Mouse (Mus musculus): ENCODE measurements at regions not wholly inside any gene's neighbourhood (a gene's known extent, or its start where the extent isn't known, plus 50 kb on each side); places are given as distances from the start of the nearest gene placed in this dataset.

- Histone ChIP-seq H3K27me3 (ENCODE audit: control insufficient read depth, insufficient read depth, low read length) (no peaks in the 10 kb centered on the region), H3K9me3 (replicated peaks; ENCODE audit: control insufficient read depth, low read length) (no peaks in the 10 kb centered on the region), H3K27ac (replicated peaks; ENCODE audit: low read depth, low read length) (no peak overlapping the region), H3K9ac (replicated peaks; ENCODE audit: low read length) (no peak overlapping the region), H3K4me1 (ENCODE audit: control insufficient read depth, insufficient read depth, low read length) (no peaks in the 10 kb centered on the region), H3K4me2 (ENCODE audit: low read depth, low read length) (no peak overlapping the region), H3K4me3 (ENCODE audit: low read depth, low read length) (no peak overlapping the region), H3K36me3 (replicated peaks; ENCODE audit: control insufficient read depth, insufficient read depth, low read depth, low read length) (no peaks in the 10 kb centered on the region)
- 1% methylated on average over 6 of the region's 6 CpGs for WGBS
- ATAC-seq (replicated peaks; ENCODE audit: insufficient number of reproducible peaks, low FRiP score, low TSS enrichment, low read depth), result peak; percentile 73
- peak; percentile 85 for DNase-seq (ENCODE audit: low spot score)
Measured at GRCm38 (mm10) chr5:53355069-53355468, 88.2 kb downstream of the Smim20 start.

- no peak overlapping the region for H3K9ac ChIP-seq (replicated peaks; ENCODE audit: low read length)
- no peak for ATAC-seq (replicated peaks; ENCODE audit: insufficient number of reproducible peaks, low FRiP score, low TSS enrichment, low read depth)
Measured at GRCm38 (mm10) chr5:53357086-53357608, 90.3 kb downstream of the Smim20 start.

GRCm38 (mm10) chr5:53358181-53358580 lies 91.3 kb downstream of the Smim20 start:
- Histone ChIP-seq H3K4me2 (ENCODE audit: low read depth, low read length) (no peak overlapping the region), H3K27me3 (ENCODE audit: control insufficient read depth, insufficient read depth, low read length) (no peaks in the 10 kb centered on the region), H3K27ac (replicated peaks; ENCODE audit: low read depth, low read length) (no peak overlapping the region), H3K4me3 (ENCODE audit: low read depth, low read length) (no peak overlapping the region), H3K36me3 (replicated peaks; ENCODE audit: control insufficient read depth, insufficient read depth, low read depth, low read length) (no peaks in the 10 kb centered on the region), H3K4me1 (ENCODE audit: control insufficient read depth, insufficient read depth, low read length) (no peaks in the 10 kb centered on the region), H3K9me3 (replicated peaks; ENCODE audit: control insufficient read depth, low read length) (no peaks in the 10 kb centered on the region), H3K9ac (replicated peaks; ENCODE audit: low read length) (no peak overlapping the region)
- ATAC-seq (replicated peaks; ENCODE audit: insufficient number of reproducible peaks, low FRiP score, low TSS enrichment, low read depth) (no peak), DNase-seq (ENCODE audit: low spot score) (no peak)
- WGBS, result 46% methylated on average over 4 of the region's 4 CpGs

More at GRCm38 (mm10) chr5:53357086-53357608, 90.3 kb downstream of the Smim20 start:
- no peaks in the 10 kb centered on the region for H3K27me3 ChIP-seq (ENCODE audit: control insufficient read depth, insufficient read depth, low read length)
- no peaks in the 10 kb centered on the region for H3K36me3 ChIP-seq (replicated peaks; ENCODE audit: control insufficient read depth, insufficient read depth, low read depth, low read length)
- no peak overlapping the region for H3K27ac ChIP-seq (replicated peaks; ENCODE audit: low read depth, low read length)
- no peak overlapping the region for H3K4me2 ChIP-seq (ENCODE audit: low read depth, low read length)
- no peak for DNase-seq (ENCODE audit: low spot score)
- H3K4me3 ChIP-seq (ENCODE audit: low read depth, low read length), result no peak overlapping the region
- no peaks in the 10 kb centered on the region for H3K9me3 ChIP-seq (replicated peaks; ENCODE audit: control insufficient read depth, low read length)
- 46% methylated on average over 7 of the region's 7 CpGs for WGBS
- H3K4me1 ChIP-seq (ENCODE audit: control insufficient read depth, insufficient read depth, low read length), result no peaks in the 10 kb centered on the region

- ATAC-seq (replicated peaks; ENCODE audit: insufficient number of reproducible peaks, low FRiP score, low TSS enrichment, low read depth), result no peak
- Histone ChIP-seq H3K36me3 (replicated peaks; ENCODE audit: control insufficient read depth, insufficient read depth, low read depth, low read length) (no peaks in the 10 kb centered on the region), H3K4me2 (ENCODE audit: low read depth, low read length) (no peak overlapping the region), H3K9ac (replicated peaks; ENCODE audit: low read length) (no peak overlapping the region), H3K4me1 (ENCODE audit: control insufficient read depth, insufficient read depth, low read length) (no peaks in the 10 kb centered on the region), H3K27me3 (ENCODE audit: control insufficient read depth, insufficient read depth, low read length) (no peaks in the 10 kb centered on the region), H3K9me3 (replicated peaks; ENCODE audit: control insufficient read depth, low read length) (no peaks in the 10 kb centered on the region), H3K4me3 (ENCODE audit: low read depth, low read length) (no peak overlapping the region), H3K27ac (replicated peaks; ENCODE audit: low read depth, low read length) (no peak overlapping the region)
- no peak for DNase-seq (ENCODE audit: low spot score)
- WGBS, result 84% methylated on average over 12 of the region's 12 CpGs
Measured at GRCm38 (mm10) chr5:53359887-53360286, 93.0 kb downstream of the Smim20 start.

- Histone ChIP-seq H3K4me1 (ENCODE audit: control insufficient read depth, insufficient read depth, low read length) (no peaks in the 10 kb centered on the region), H3K27ac (replicated peaks; ENCODE audit: low read depth, low read length) (no peak overlapping the region), H3K36me3 (replicated peaks; ENCODE audit: control insufficient read depth, insufficient read depth, low read depth, low read length) (no peaks in the 10 kb centered on the region), H3K4me3 (ENCODE audit: low read depth, low read length) (no peak overlapping the region), H3K9me3 (replicated peaks; ENCODE audit: control insufficient read depth, low read length) (no peaks in the 10 kb centered on the region), H3K4me2 (ENCODE audit: low read depth, low read length) (no peak overlapping the region), H3K9ac (replicated peaks; ENCODE audit: low read length) (no peak overlapping the region), H3K27me3 (ENCODE audit: control insufficient read depth, insufficient read depth, low read length) (no peaks in the 10 kb centered on the region)
- no peak for ATAC-seq (replicated peaks; ENCODE audit: insufficient number of reproducible peaks, low FRiP score, low TSS enrichment, low read depth)
- no peak for DNase-seq (ENCODE audit: low spot score)
- 84% methylated on average over 6 of the region's 6 CpGs for WGBS
Measured at GRCm38 (mm10) chr5:53361295-53361694, 94.4 kb downstream of the Smim20 start.

GRCm38 (mm10) chr5:53363898-53364297 lies 97.0 kb downstream of the Smim20 start:
- Histone ChIP-seq H3K9me3 (replicated peaks; ENCODE audit: control insufficient read depth, low read length) (no peaks in the 10 kb centered on the region), H3K4me2 (ENCODE audit: low read depth, low read length) (no peak overlapping the region), H3K9ac (replicated peaks; ENCODE audit: low read length) (no peak overlapping the region), H3K27me3 (ENCODE audit: control insufficient read depth, insufficient read depth, low read length) (no peaks in the 10 kb centered on the region), H3K27ac (replicated peaks; ENCODE audit: low read depth, low read length) (no peak overlapping the region), H3K4me1 (ENCODE audit: control insufficient read depth, insufficient read depth, low read length) (no peaks in the 10 kb centered on the region), H3K4me3 (ENCODE audit: low read depth, low read length) (no peak overlapping the region), H3K36me3 (replicated peaks; ENCODE audit: control insufficient read depth, insufficient read depth, low read depth, low read length) (no peaks in the 10 kb centered on the region)
- WGBS, result 72% methylated on average over 8 of the region's 8 CpGs
- no peak for ATAC-seq (replicated peaks; ENCODE audit: insufficient number of reproducible peaks, low FRiP score, low TSS enrichment, low read depth)
- no peak for DNase-seq (ENCODE audit: low spot score)

- Histone ChIP-seq H3K4me3 (ENCODE audit: low read depth, low read length) (no peak overlapping the region), H3K9me3 (replicated peaks; ENCODE audit: control insufficient read depth, low read length) (no peaks in the 10 kb centered on the region), H3K9ac (replicated peaks; ENCODE audit: low read length) (no peak overlapping the region), H3K4me1 (ENCODE audit: control insufficient read depth, insufficient read depth, low read length) (no peaks in the 10 kb centered on the region), H3K36me3 (replicated peaks; ENCODE audit: control insufficient read depth, insufficient read depth, low read depth, low read length) (no peaks in the 10 kb centered on the region), H3K27me3 (ENCODE audit: control insufficient read depth, insufficient read depth, low read length) (no peaks in the 10 kb centered on the region), H3K27ac (replicated peaks; ENCODE audit: low read depth, low read length) (no peak overlapping the region), H3K4me2 (ENCODE audit: low read depth, low read length) (no peak overlapping the region)
- ATAC-seq (replicated peaks; ENCODE audit: insufficient number of reproducible peaks, low FRiP score, low TSS enrichment, low read depth), result no peak
- WGBS, result 74% methylated on average over 6 of the region's 6 CpGs
- no peak for DNase-seq (ENCODE audit: low spot score)
Measured at GRCm38 (mm10) chr5:53366882-53367561, 98.9 kb upstream of the Rbpj start.

- H3K36me3 ChIP-seq (replicated peaks; ENCODE audit: control insufficient read depth, insufficient read depth, low read depth, low read length), result no peaks in the 10 kb centered on the region
- H3K9me3 ChIP-seq (replicated peaks; ENCODE audit: control insufficient read depth, low read length), result no peaks in the 10 kb centered on the region
- ATAC-seq (replicated peaks; ENCODE audit: insufficient number of reproducible peaks, low FRiP score, low TSS enrichment, low read depth), result no peak
- H3K4me2 ChIP-seq (ENCODE audit: low read depth, low read length), result no peak overlapping the region
- no peak overlapping the region for H3K9ac ChIP-seq (replicated peaks; ENCODE audit: low read length)
- H3K27ac ChIP-seq (replicated peaks; ENCODE audit: low read depth, low read length), result no peak overlapping the region
- whole genome bisulfite sequencing, result 81% methylated on average over 7 of the region's 7 CpGs
- no peaks in the 10 kb centered on the region for H3K27me3 ChIP-seq (ENCODE audit: control insufficient read depth, insufficient read depth, low read length)
- no peak for DNase-seq (ENCODE audit: low spot score)
- H3K4me3 ChIP-seq (ENCODE audit: low read depth, low read length), result no peak overlapping the region
- no peaks in the 10 kb centered on the region for H3K4me1 ChIP-seq (ENCODE audit: control insufficient read depth, insufficient read depth, low read length)
Measured at GRCm38 (mm10) chr5:53370272-53370671, 95.7 kb upstream of the Rbpj start.
